Comparison of ENCODE assay signal across 20 mouse cellular contexts in genomic region chr1:179642726-179643125, GRCm38 (mm10).
"Had no signal": no experiment of that assay in that cellular context is flagged by ENCODE, and none has a peak within 500 bp of the region (broad histone marks: within the 10 kb centered on the region; RNA-seq: fewer than 3 reads in every experiment).

No protein-coding gene starts in this region.

- H3K4me3 ChIP-seq: kidney, embryonic 15.5 days; layer of hippocampus, adult 2 months; limb, embryonic 10.5 days; limb, embryonic 13.5 days; midbrain, embryonic 12.5 days; midbrain, embryonic 15.5 days; neural tube, embryonic 12.5 days; neural tube, embryonic 15.5 days had no signal

- DNase-seq: kidney, adult 11 months; kidney, adult 8-10 months; kidney, postnatal 10 days; kidney, postnatal 4 days; layer of hippocampus, adult 9-11 months; liver; liver, postnatal 0 days; lung, embryonic 14.5 days; thymus, postnatal 14 days had no signal

- H3K9me3 ChIP-seq: kidney, embryonic 15.5 days; limb, embryonic 10.5 days; limb, embryonic 13.5 days; midbrain, embryonic 12.5 days; midbrain, embryonic 15.5 days; neural tube, embryonic 12.5 days; neural tube, embryonic 15.5 days had no signal

- H3K27me3 ChIP-seq: kidney, embryonic 15.5 days; limb, embryonic 13.5 days; midbrain, embryonic 12.5 days; midbrain, embryonic 15.5 days; neural tube, embryonic 12.5 days; neural tube, embryonic 15.5 days had no signal

- H3K9ac ChIP-seq: kidney, embryonic 15.5 days; limb, embryonic 13.5 days; liver, embryonic 14.5 days; liver, postnatal 0 days; lung, embryonic 14.5 days; midbrain, embryonic 12.5 days; midbrain, embryonic 15.5 days; neural tube, embryonic 12.5 days; neural tube, embryonic 15.5 days had no signal

- H3K4me2 ChIP-seq: kidney, embryonic 15.5 days; limb, embryonic 13.5 days; lung, embryonic 14.5 days; midbrain, embryonic 12.5 days; midbrain, embryonic 15.5 days; neural tube, embryonic 12.5 days; neural tube, embryonic 15.5 days had no signal

- H3K36me3 ChIP-seq: kidney, embryonic 15.5 days; limb, embryonic 10.5 days; limb, embryonic 13.5 days; midbrain, embryonic 12.5 days; midbrain, embryonic 15.5 days; neural tube, embryonic 12.5 days; neural tube, embryonic 15.5 days had no signal

- H3K4me1 ChIP-seq: neural tube, embryonic 12.5 days had no signal

- H3K27ac ChIP-seq: kidney, embryonic 15.5 days; layer of hippocampus, adult 2 months; limb, embryonic 10.5 days; limb, embryonic 13.5 days; liver, embryonic 14.5 days; macrophage; midbrain, embryonic 12.5 days; midbrain, embryonic 15.5 days; neural tube, embryonic 12.5 days; neural tube, embryonic 15.5 days had no signal

- ATAC-seq: liver, postnatal 0 days; lung, postnatal 0 days; midbrain, embryonic 15.5 days had no signal
